Mouse (Mus musculus): ENCODE measurements around the gene Itsn2. TPM values are rescaled to one million over a fixed set of nuclear protein-coding genes. Genes with fewer than 3 reads are reported as not detected.
A peak's percentile ranks its signal among the peaks of the same experiment; 100 is the strongest.

The Itsn2 gene
- total and polyA plus RNA-seq, 2 experiments from 2014 or later = 20.9 to 28.1 TPM

DNA sequence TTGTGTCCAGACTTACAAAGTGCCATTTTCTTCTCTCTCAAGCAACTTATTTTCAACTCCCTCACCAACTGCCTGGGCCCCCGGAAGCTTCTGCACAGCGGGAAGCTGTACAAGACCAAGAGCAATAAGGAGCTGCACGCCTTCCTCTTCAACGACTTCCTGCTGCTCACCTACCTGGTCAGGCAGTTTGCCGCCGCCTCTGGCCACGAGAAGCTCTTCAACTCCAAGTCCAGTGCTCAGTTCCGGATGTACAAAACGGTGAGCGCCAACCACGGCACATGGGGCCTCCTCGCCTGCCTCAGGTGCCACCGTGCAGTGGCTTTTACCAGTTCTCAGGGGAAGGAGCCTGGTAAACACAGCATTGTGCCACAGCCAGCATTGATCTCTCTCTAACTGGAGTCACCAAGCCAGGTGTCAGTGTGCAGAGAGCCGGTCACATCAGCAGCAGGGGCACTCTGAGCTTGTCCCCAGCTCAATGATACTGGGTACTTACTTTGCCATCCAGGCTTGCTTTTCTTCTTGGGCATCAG, 115.1 kb downstream of the Itsn2 start:
- H3K27me3 ChIP-seq (ENCODE audit: insufficient read depth, low read length) = no peaks in the 10 kb centered on the region
- no peak for DNase-seq
- H3K4me2 ChIP-seq (ENCODE audit: low read depth) = no peak overlapping the region
- H3K9me3 ChIP-seq (ENCODE audit: low read length) = no peaks in the 10 kb centered on the region
- H3K4me1 ChIP-seq (ENCODE audit: insufficient read depth) = no peaks in the 10 kb centered on the region
- ATAC-seq = no peak
- no peak overlapping the region for H3K4me3 ChIP-seq (ENCODE audit: low read depth, low read length)
- no peak for TF ChIP-seq CTCF (IDR thresholded peaks at IDR 0.05; ENCODE audit: low read depth)
- no peak overlapping the region for H3K27ac ChIP-seq (ENCODE audit: low read depth, low read length)
- peaks cover 61% of the 10 kb centered on the region for H3K36me3 ChIP-seq (ENCODE audit: insufficient read depth)
- WGBS = 92% methylated on average over 14 of the region's 14 CpGs
- no peak overlapping the region for H3K9ac ChIP-seq

DNA sequence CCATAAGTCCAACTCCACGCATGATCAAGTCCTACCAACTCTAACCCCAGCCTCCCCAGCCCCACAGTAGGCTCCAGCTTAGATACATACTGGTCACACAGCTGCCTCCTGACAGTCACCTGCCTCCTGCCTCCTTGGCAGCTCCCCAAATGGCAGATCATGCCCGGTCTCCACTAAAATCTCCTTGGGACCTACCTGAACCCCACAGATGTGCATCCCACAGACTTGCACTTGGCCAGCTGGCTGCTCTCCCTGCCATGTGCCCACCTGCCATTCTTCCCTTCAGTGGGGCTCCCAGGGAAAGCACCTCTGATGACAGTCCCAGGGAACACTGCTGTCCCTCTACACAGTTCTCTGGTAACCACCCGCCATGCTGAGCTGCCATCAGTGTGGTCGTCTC, 115.9 kb downstream of the Itsn2 start:
- H3K4me3 ChIP-seq (ENCODE audit: low read depth, low read length) = no peak overlapping the region
- no peak for DNase-seq
- peaks cover 65% of the 10 kb centered on the region for H3K36me3 ChIP-seq (ENCODE audit: insufficient read depth)
- TF ChIP-seq CTCF (IDR thresholded peaks at IDR 0.05; ENCODE audit: low read depth) = no peak
- no peak overlapping the region for H3K27ac ChIP-seq (ENCODE audit: low read depth, low read length)
- H3K4me2 ChIP-seq (ENCODE audit: low read depth) = no peak overlapping the region
- WGBS = 82% methylated on average over 4 of the region's 4 CpGs
- no peaks in the 10 kb centered on the region for H3K27me3 ChIP-seq (ENCODE audit: insufficient read depth, low read length)
- H3K4me1 ChIP-seq (ENCODE audit: insufficient read depth) = no peaks in the 10 kb centered on the region
- no peak for ATAC-seq
- H3K9me3 ChIP-seq (ENCODE audit: low read length) = no peaks in the 10 kb centered on the region
- no peak overlapping the region for H3K9ac ChIP-seq

- no peak for DNase-seq
- H3K36me3 ChIP-seq (ENCODE audit: insufficient read depth) = peaks cover 66% of the 10 kb centered on the region
- WGBS = 72% methylated on average over 8 of the region's 8 CpGs
These were observed 116.6 kb downstream of the Itsn2 start for GRCm38 (mm10) chr12:4708881-4709604.

GRCm38 (mm10) chr12:4709926-4710325, 117.5 kb downstream of the Itsn2 start:
- no peak for DNase-seq
- no peaks in the 10 kb centered on the region for H3K4me1 ChIP-seq (ENCODE audit: insufficient read depth)
- no peak overlapping the region for H3K4me3 ChIP-seq (ENCODE audit: low read depth, low read length)
- WGBS = 92% methylated on average over 7 of the region's 7 CpGs
- no peak overlapping the region for H3K4me2 ChIP-seq (ENCODE audit: low read depth)
- no peak overlapping the region for H3K9ac ChIP-seq
- no peak for TF ChIP-seq CTCF (IDR thresholded peaks at IDR 0.05; ENCODE audit: low read depth)
- H3K9me3 ChIP-seq (ENCODE audit: low read length) = no peaks in the 10 kb centered on the region
- no peaks in the 10 kb centered on the region for H3K27me3 ChIP-seq (ENCODE audit: insufficient read depth, low read length)
- H3K36me3 ChIP-seq (ENCODE audit: insufficient read depth) = peaks cover 66% of the 10 kb centered on the region
- no peak for ATAC-seq
- no peak overlapping the region for H3K27ac ChIP-seq (ENCODE audit: low read depth, low read length)

More at GRCm38 (mm10) chr12:4708881-4709604, 116.6 kb downstream of the Itsn2 start:
- no peak for ATAC-seq
- Histone ChIP-seq H3K4me3 (ENCODE audit: low read depth, low read length) (no peak overlapping the region), H3K4me2 (ENCODE audit: low read depth) (no peak overlapping the region), H3K27me3 (ENCODE audit: insufficient read depth, low read length) (no peaks in the 10 kb centered on the region), H3K27ac (ENCODE audit: low read depth, low read length) (no peak overlapping the region), H3K9me3 (ENCODE audit: low read length) (no peaks in the 10 kb centered on the region), H3K9ac (no peak overlapping the region), H3K4me1 (ENCODE audit: insufficient read depth) (no peaks in the 10 kb centered on the region)
- TF ChIP-seq CTCF (IDR thresholded peaks at IDR 0.05; ENCODE audit: low read depth) = no peak

DNA sequence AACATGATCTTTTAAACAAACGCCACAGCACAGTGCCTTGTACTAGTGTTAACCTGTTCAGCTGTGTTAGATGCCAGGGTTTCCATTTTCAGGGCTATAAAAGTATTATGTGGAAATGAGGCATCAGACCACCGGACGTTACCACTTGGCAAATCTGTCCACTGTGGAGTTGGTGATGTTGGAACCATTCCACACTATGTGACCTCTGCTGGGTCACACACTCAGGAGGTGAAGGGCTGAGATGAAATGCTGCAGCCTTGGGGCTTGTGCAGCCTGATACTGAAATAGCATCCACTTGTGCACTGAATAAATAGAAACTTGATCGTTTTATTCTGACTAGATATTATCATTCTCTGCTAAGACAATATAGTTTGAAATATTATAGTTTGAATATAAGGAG, 120.9 kb downstream of the Itsn2 start:
- Histone ChIP-seq H3K9me3 (ENCODE audit: low read length) (no peaks in the 10 kb centered on the region), H3K4me2 (ENCODE audit: low read depth) (no peak overlapping the region), H3K9ac (no peak overlapping the region), H3K4me1 (ENCODE audit: insufficient read depth) (no peaks in the 10 kb centered on the region), H3K4me3 (ENCODE audit: low read depth, low read length) (no peak overlapping the region), H3K27me3 (ENCODE audit: insufficient read depth, low read length) (no peaks in the 10 kb centered on the region), H3K27ac (ENCODE audit: low read depth, low read length) (no peak overlapping the region), H3K36me3 (ENCODE audit: insufficient read depth) (peaks cover 40% of the 10 kb centered on the region)
- no peak for ATAC-seq
- 87% methylated on average over 4 of the region's 4 CpGs for WGBS
- DNase-seq = no peak
- no peak for TF ChIP-seq CTCF (IDR thresholded peaks at IDR 0.05; ENCODE audit: low read depth)

- ATAC-seq (no peak), DNase-seq (no peak)
- 89% methylated on average over 10 of the region's 10 CpGs for WGBS
- no peaks in the 10 kb centered on the region for H3K9me3 ChIP-seq (ENCODE audit: low read length)
- no peak overlapping the region for H3K4me2 ChIP-seq (ENCODE audit: low read depth)
- no peak overlapping the region for H3K27ac ChIP-seq (ENCODE audit: low read depth, low read length)
- no peak overlapping the region for H3K9ac ChIP-seq
- no peaks in the 10 kb centered on the region for H3K4me1 ChIP-seq (ENCODE audit: insufficient read depth)
- peaks cover 21% of the 10 kb centered on the region for H3K36me3 ChIP-seq (ENCODE audit: insufficient read depth)
- no peak for TF ChIP-seq CTCF (IDR thresholded peaks at IDR 0.05; ENCODE audit: low read depth)
- H3K27me3 ChIP-seq (ENCODE audit: insufficient read depth, low read length) = no peaks in the 10 kb centered on the region
- no peak overlapping the region for H3K4me3 ChIP-seq (ENCODE audit: low read depth, low read length)
These were observed 123.2 kb downstream of the Itsn2 start for GRCm38 (mm10) chr12:4715606-4716005.

GRCm38 (mm10) chr12:4717417-4717816, 125.0 kb downstream of the Itsn2 start:
- no peak overlapping the region for H3K27ac ChIP-seq (ENCODE audit: low read depth, low read length)
- H3K9me3 ChIP-seq (ENCODE audit: low read length) = no peaks in the 10 kb centered on the region
- peaks cover 10% of the 10 kb centered on the region for H3K36me3 ChIP-seq (ENCODE audit: insufficient read depth)
- DNase-seq = no peak
- no peak overlapping the region for H3K9ac ChIP-seq
- TF ChIP-seq CTCF (IDR thresholded peaks at IDR 0.05; ENCODE audit: low read depth) = no peak
- peak; percentile 45; the same call in 1 of the 2 replicates for ATAC-seq
- no peaks in the 10 kb centered on the region for H3K27me3 ChIP-seq (ENCODE audit: insufficient read depth, low read length)
- no peaks in the 10 kb centered on the region for H3K4me1 ChIP-seq (ENCODE audit: insufficient read depth)
- no peak overlapping the region for H3K4me2 ChIP-seq (ENCODE audit: low read depth)
- H3K4me3 ChIP-seq (ENCODE audit: low read depth, low read length) = no peak overlapping the region
- 8% methylated on average over 7 of the region's 7 CpGs for WGBS

Data from forebrain, postnatal 0 days (tissue).